Mouse (Mus musculus): ENCODE data around the gene Dhx30.

DNA sequence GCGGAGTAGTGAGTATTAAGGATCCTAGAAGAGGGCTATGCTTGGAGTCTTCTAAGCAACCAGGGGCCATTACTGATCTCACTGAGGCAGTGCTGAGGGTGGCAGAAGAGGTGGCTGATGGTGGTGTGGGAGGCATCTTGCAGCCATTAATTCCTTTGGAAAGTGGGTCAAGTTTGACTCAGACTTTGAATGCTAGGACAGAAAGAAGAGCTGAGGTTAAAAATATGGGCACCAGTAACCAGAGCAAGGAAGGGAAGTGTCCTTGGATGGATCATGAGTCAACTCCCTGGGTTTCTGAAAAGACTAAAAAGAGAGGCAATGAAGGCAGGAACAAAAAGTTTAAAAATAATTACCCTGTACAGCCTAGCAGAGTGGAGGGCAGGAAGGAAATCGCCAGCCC lies 79.1 kb downstream of the Dhx30 start:
- no peak for TF ChIP-seq POLR2A (IDR thresholded peaks at IDR 0.05; ENCODE audit: insufficient read depth, low read length)
- TF ChIP-seq CTCF (IDR thresholded peaks at IDR 0.05; ENCODE audit: low read depth, low read length) = no peak
- TF ChIP-seq EP300 (IDR thresholded peaks at IDR 0.05; ENCODE audit: insufficient read depth, low read depth, low read length) = no peak

Data from ES-Bruce4 (cell line).